Mouse (Mus musculus) liver, embryonic 14.5 days (tissue): ENCODE data around the gene Cdk10. TPM values are rescaled to one million over a fixed set of nuclear protein-coding genes. Genes with fewer than 3 reads are reported as not detected.

ENCODE experiments used
- ATAC-seq: fragments of 200-750 bp; cut with Nextera tagmentation; 2 replicates; pipeline ENCODE4 v1.8.0; 2017; ENCODE audit warnings: moderate number of reproducible peaks, mild to moderate bottlenecking, moderate library complexity; ENCODE audit not compliant: insufficient read depth
- DNase-seq, 3 experiments: peaks; one replicate each; pipeline ENCODE4 v3.0.0-alpha.2; 2012 to 2013; ENCODE audit warnings: low read depth in 3 of 3, low spot score in 3 of 3
- H3K27ac ChIP-seq: fragments of 300-500 bp; sonication (generic); 2 replicates; pipeline ENCODE4 v1.5.1; 2014; ENCODE audit warnings: moderate library complexity, mild to moderate bottlenecking, control low read depth, inconsistent platforms
- H3K27me3 ChIP-seq: fragments of 300-500 bp; sonication (generic); 2 replicates; pipeline ENCODE4 v1.6.1; 2014; ENCODE audit warnings: mild to moderate bottlenecking, low read length, moderate library complexity; ENCODE audit not compliant: control insufficient read depth, insufficient read depth
- H3K36me3 ChIP-seq: fragments of 300-500 bp; sonication (generic); replicated peaks from 2 replicates; pipeline ENCODE4 v1.6.1; 2014; ENCODE audit warnings: low read depth; ENCODE audit not compliant: control insufficient read depth, insufficient read depth
- H3K4me1 ChIP-seq, 2 experiments: fragments of 200-500 bp in 1 of 2; fragments of 300-500 bp in 1 of 2; sonication (generic) in 1 of 2; replicated peaks; 2 replicates each; pipeline ENCODE4 v1.6.1; 2012 to 2014; ENCODE audit warnings: antibody characterized with exemption in 1 of 2, inconsistent platforms in 1 of 2, low read length in 1 of 2; ENCODE audit not compliant: control insufficient read depth in 2 of 2, insufficient read depth in 2 of 2
- H3K4me2 ChIP-seq: fragments of 300-500 bp; sonication (generic); 2 replicates; pipeline ENCODE4 v1.6.1; 2014; ENCODE audit warnings: low read depth, mild to moderate bottlenecking, control low read depth, moderate library complexity
- H3K4me3 ChIP-seq, 2 experiments: fragments of 200-500 bp in 1 of 2; fragments of 300-500 bp in 1 of 2; sonication (generic) in 1 of 2; 2 replicates each; pipeline ENCODE4 v1.5.1; 2012 to 2014; ENCODE audit warnings: low read depth in 2 of 2, low read length in 2 of 2, mild to moderate bottlenecking in 2 of 2, control low read depth in 1 of 2, inconsistent platforms in 1 of 2, moderate library complexity in 1 of 2; ENCODE audit not compliant: insufficient read depth in 1 of 2
- H3K9ac ChIP-seq: fragments of 300-500 bp; sonication (generic); replicated peaks from 2 replicates; pipeline ENCODE4 v1.6.1; 2014; ENCODE audit warnings: mild to moderate bottlenecking, control low read depth, moderate library complexity
- H3K9me3 ChIP-seq: fragments of 300-500 bp; sonication (generic); 2 replicates; pipeline ENCODE4 v1.6.1; 2016; ENCODE audit warnings: low read length, mixed read lengths; ENCODE audit not compliant: control insufficient read depth
- CTCF ChIP-seq: IDR thresholded peaks from 2 replicates; pipeline ENCODE4 v1.5.1; 2016; ENCODE audit warnings: antibody characterized with exemption, low read depth, control low read depth
- EP300 ChIP-seq: IDR thresholded peaks from 2 replicates; pipeline ENCODE4 v1.6.1; 2016; ENCODE audit warnings: antibody characterized with exemption, low read depth
- WGBS: fragments of 180-500 bp; shearing (Covaris S2); extraction: QIAGEN DNeasy Blood & Tissue Kit; methylation state at CpG from one replicate; pipeline ENCODE4 v1.1.7; 2014; ENCODE audit not compliant: insufficient replicate concordance; 5-methylcytosine and 5-hydroxymethylcytosine counted together
- polyA plus RNA-seq, 2 experiments: library from polyadenylated mRNA; depleted of rRNA in 1 of 2; stranded (reverse) in 1 of 2; unstranded in 1 of 2; fragments of >200 nt; fragmentation: Nextera tagmentation in 1 of 2; extraction: Ambion mirVana in 1 of 2; gene quantifications; 2 replicates each; pipeline versions ENCODE4 v1.2.1 to v1.2.3; 2012 to 2014

The Cdk10 gene
- polyA plus RNA-seq, 2 experiments: 7.2 to 16.3 TPM

GRCm38 (mm10) chr8:123199864-123200263, 24.8 kb upstream of the Cdk10 start:
- DNase-seq (no peak), ATAC-seq (no peak)
- Histone ChIP-seq H3K27me3 (no peaks in the 10 kb centered on the region), H3K4me2 (no peak overlapping the region), H3K9me3 (no peaks in the 10 kb centered on the region), H3K27ac (no peak overlapping the region), H3K9ac (no peak overlapping the region), H3K36me3 (0 out of 2 replicates have a peak, but pooled peaks cover 2% of the 10 kb centered on the region), H3K4me3 (no peak overlapping the region), H3K4me1 (peaks cover 2 to 3% of the 10 kb centered on the region in 2 experiments; a peak in 2 of 4 replicates)
- TF ChIP-seq EP300 (no peak), CTCF (no peak)
- 55% methylated on average over 14 of the region's 14 CpGs for WGBS

DNA sequence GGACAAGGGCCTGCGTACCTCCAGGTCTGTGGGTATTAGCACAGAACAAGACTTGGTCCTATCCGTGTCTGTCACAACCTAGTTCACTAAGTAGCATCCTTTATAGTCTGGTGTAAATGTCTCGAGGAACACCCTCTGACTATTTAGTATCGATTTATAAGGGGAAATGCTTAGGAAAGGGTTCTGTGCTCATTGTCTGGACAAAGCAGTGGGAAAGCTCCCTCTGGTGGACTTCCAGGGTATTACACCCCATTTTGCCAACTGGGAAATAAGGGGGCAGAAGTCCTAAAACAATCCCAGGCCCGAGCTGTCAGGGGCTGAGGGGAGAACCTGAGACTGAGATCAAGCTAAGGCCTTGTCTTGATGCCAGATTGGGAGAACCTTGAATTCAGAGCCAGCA, 22.4 kb upstream of the Cdk10 start:
- Histone ChIP-seq H3K9ac (no peak overlapping the region), H3K4me1 (no peaks in the 10 kb centered on the region; a peak in 1 of 4 replicates), H3K4me2 (no peak overlapping the region), H3K27me3 (no peaks in the 10 kb centered on the region), H3K36me3 (peaks cover 12% of the 10 kb centered on the region), H3K27ac (no peak overlapping the region), H3K4me3 (no peak overlapping the region), H3K9me3 (no peaks in the 10 kb centered on the region)
- TF ChIP-seq CTCF (peak; percentile 94), EP300 (no peak)
- no peak for ATAC-seq
- 19% methylated on average over 5 of the region's 5 CpGs for WGBS
- DNase-seq: peak; percentile 45 to 51 (median 46)

- Histone ChIP-seq H3K36me3 (peaks cover 19% of the 10 kb centered on the region), H3K9ac (no peak overlapping the region), H3K27ac (no peak overlapping the region), H3K27me3 (no peaks in the 10 kb centered on the region), H3K4me1 (no peaks in the 10 kb centered on the region), H3K4me3 (no peak overlapping the region), H3K4me2 (no peak overlapping the region), H3K9me3 (no peaks in the 10 kb centered on the region)
- 82% methylated on average over 3 of the region's 3 CpGs for WGBS
- no peak for ATAC-seq
- no peak for DNase-seq
- TF ChIP-seq EP300 (no peak), CTCF (no peak)
Measured at GRCm38 (mm10) chr8:123203571-123203970, 21.1 kb upstream of the Cdk10 start.

GRCm38 (mm10) chr8:123211876-123212275, 12.8 kb upstream of the Cdk10 start:
- H3K27ac ChIP-seq: peak overlapping the region; percentile 31

GRCm38 (mm10) chr8:123212321-123213117, 12.1 kb upstream of the Cdk10 start, which contains the start of the genes Chmp1a and Spata33:
Gene Chmp1a (minus strand): TSS chr8:123212763.
Gene Spata33 (plus strand): TSS chr8:123212832.
- Histone ChIP-seq H3K9me3 (no peaks in the 10 kb centered on the region), H3K36me3 (peaks cover 12% of the 10 kb centered on the region), H3K4me3 (peak within 1 kb of the TSS; percentile 80 to 89), H3K27ac (peak within 1 kb of the TSS; percentile 31), H3K4me1 (peaks cover 12% of the 10 kb centered on the region in 2 experiments), H3K9ac (peak within 1 kb of the TSS; percentile 82), H3K4me2 (peak within 1 kb of the TSS; percentile 95), H3K27me3 (no peaks in the 10 kb centered on the region)
- ATAC-seq (peak; percentile 88), DNase-seq (peak; percentile 80 to 86 (median 85))
- under 1% methylated on average over 76 of the region's 76 CpGs for WGBS
- peak; percentile 69 for TF ChIP-seq CTCF
- peak; percentile 59; the same call in 1 of the 2 replicates for TF ChIP-seq EP300

More at GRCm38 (mm10) chr8:123211876-123212275, 12.8 kb upstream of the Cdk10 start:
- peak overlapping the region; percentile 82 for H3K9ac ChIP-seq
- TF ChIP-seq EP300 (no peak), CTCF (no peak)
- WGBS: 20% methylated on average over 10 of the region's 10 CpGs
- H3K9me3 ChIP-seq: no peaks in the 10 kb centered on the region
- H3K27me3 ChIP-seq: no peaks in the 10 kb centered on the region
- no peak for DNase-seq
- no peak for ATAC-seq
- peak overlapping the region; percentile 95 for H3K4me2 ChIP-seq
- H3K4me1 ChIP-seq: peaks cover 12% of the 10 kb centered on the region in 2 experiments
- H3K36me3 ChIP-seq: peaks cover 16% of the 10 kb centered on the region
- H3K4me3 ChIP-seq: peak overlapping the region; percentile 80 to 89
